In the genomic region with DNA sequence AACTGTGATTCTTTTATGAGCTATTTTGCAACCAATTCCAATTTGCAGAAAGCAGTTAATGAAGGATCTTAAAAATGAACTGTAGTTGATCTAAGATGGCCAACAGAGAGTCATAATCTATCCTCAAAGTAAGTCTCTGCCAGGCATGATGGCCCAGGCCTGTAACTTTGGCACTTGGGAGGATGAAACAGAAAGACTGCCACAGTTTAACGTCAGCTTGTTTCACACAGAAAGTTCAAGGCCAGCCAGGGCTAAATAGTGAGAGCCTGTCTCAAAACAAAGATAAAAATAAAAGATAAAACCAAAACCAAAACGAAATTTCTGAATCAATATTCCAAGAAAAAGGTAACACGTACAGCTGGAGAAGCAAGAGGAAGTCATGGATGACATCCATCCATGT, we compare ENCODE assay signal across 14 mouse cellular contexts.
"Had no signal": no experiment of that assay in that cellular context is flagged by ENCODE, and none has a peak within 500 bp of the region (broad histone marks: within the 10 kb centered on the region; RNA-seq: fewer than 3 reads in every experiment).

No protein-coding gene starts in this region.

- H3K36me3 ChIP-seq: liver, embryonic 12.5 days; lung, embryonic 15.5 days; midbrain, embryonic 15.5 days; neural tube, embryonic 12.5 days had no signal

- H3K27ac ChIP-seq: liver, embryonic 12.5 days; lung, embryonic 15.5 days; macrophage; midbrain, embryonic 15.5 days; neural tube, embryonic 12.5 days had no signal

- H3K27me3 ChIP-seq: liver, embryonic 12.5 days; lung, embryonic 15.5 days; megakaryocyte, embryonic 14.5 days; midbrain, embryonic 15.5 days; neural tube, embryonic 12.5 days had no signal

- ATAC-seq: liver, embryonic 12.5 days; midbrain, embryonic 15.5 days had no signal

- H3K4me1 ChIP-seq: liver, embryonic 12.5 days; lung, embryonic 15.5 days; midbrain, embryonic 15.5 days; neural tube, embryonic 12.5 days had no signal

- DNase-seq: kidney, adult 18-20 months; kidney, postnatal 10 days; layer of hippocampus, postnatal 36 days; left cerebral cortex, postnatal 4 days; lung, postnatal 14 days; retina, postnatal 1 day; thymus, postnatal 4 days had no signal

- H3K9me3 ChIP-seq: liver, embryonic 12.5 days; lung, embryonic 15.5 days; midbrain, embryonic 15.5 days; neural tube, embryonic 12.5 days had no signal

- H3K9ac ChIP-seq: liver, embryonic 12.5 days; lung, embryonic 15.5 days; midbrain, embryonic 15.5 days; neural tube, embryonic 12.5 days had no signal

- H3K4me2 ChIP-seq: liver, embryonic 12.5 days; lung, embryonic 15.5 days; midbrain, embryonic 11.5 days; midbrain, embryonic 15.5 days; neural tube, embryonic 12.5 days had no signal

- H3K4me3 ChIP-seq: liver, embryonic 12.5 days; lung, embryonic 15.5 days; megakaryocyte, embryonic 14.5 days; midbrain, embryonic 15.5 days; neural tube, embryonic 12.5 days had no signal
